Mouse (Mus musculus): ENCODE measurements around the gene Gm9970.
"Not testable (repeated sequence)": the region's sequence is repeated elsewhere in the genome, so short reads cannot be mapped to it uniquely, and the experiment has no call there.

Gm9970 gene

DNA sequence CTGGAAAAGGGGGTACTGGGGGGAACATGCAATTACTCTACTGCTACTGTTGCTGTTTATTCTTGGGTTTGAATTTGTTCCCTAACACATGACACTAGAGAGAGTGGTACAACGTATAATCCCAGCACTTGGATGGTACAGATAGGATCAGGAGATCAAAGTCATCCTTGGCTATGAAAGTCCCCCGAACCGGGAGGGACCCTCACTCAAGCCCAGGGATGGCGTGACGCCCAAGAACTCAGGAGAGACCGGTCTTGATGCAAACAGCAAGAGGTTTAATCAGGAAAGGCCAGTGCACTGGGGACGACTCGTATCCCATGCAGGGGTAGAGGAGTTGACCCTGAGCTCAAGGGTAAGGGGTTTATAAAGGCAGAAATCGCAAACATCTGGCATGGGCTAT is 18.3 kb downstream of the Gm9970 start:
- no peak for DNase-seq (ENCODE audit: low read depth, low spot score)

DNA sequence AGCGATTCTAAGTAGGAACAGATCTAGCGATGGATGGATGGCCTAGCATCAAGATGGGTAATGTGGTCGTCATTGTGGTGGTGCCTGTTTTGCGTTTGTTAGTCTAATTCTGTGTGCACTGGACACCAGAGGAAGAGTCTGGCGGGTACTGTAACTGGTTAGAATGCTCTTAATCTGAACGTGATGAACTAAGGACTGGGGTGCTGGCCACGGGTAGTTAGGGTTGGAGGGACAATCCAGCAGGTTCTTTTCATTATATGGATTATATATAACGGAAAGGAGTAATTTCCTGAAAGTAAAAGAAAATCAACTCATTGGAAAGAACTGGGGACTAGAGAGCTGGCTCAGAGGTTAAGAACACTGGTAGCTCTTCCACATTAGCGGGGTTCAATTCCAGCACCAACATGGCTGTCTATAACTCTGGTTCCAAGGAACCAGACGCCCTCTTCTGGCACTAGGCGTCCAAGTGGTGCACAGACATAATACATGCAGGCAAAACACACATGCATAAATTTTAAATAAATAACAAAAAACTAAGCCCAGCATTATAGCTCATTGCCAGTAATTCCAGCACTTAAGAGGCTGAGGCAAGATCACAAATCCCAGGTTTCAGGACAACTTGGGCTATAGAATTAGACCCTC is 19.6 kb downstream of the Gm9970 start:
- peak; percentile 53 for DNase-seq (ENCODE audit: low read depth, low spot score)

DNA sequence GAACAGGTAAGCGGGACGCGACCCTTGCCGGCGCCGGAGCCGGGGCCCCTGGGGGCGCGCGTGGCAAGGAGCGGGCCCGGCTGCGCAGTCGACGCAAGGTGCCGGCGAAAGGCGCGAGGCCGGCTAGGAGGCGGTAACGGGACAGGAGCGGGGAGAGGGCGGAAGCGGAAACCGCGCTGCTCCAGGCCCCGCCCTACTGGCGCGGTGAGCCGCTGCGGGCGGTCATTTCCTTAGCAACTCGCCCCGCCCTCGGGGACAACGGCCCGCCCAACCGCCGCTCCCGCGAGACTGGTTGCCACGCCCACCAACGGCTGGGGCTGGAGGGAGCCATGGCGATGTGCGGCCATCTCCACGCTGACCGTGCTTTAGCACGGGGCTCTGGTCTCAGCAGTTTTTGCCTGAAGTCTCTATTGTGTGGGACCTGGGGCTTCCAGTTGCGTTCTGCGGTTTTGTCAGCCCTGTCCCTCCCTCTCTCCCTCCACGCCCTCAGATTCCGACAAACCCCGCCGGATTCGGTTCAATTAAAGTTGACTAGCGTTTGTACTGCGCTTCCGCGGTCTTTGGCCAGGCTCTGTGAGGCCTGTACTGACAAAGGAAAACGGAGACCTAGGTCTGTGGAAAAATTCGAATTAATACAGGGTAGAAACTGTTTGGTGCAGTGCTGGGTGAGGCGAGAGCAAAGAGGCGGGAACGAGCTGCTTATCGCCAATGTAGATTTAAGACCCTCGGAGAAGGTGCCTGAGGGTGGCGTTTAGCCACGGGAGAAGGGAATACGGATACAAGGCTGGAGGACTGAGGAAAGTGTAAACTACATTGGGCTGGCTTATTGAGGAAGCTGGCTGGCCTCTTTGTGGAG is 20.4 kb downstream of the Gm9970 start, which contains the start of gene Ppm1g:
Ppm1g (minus strand) TSS at position 240 of the 856 bp plus-strand sequence.
- peak; percentile 98 for DNase-seq (ENCODE audit: low read depth, low spot score)

DNA sequence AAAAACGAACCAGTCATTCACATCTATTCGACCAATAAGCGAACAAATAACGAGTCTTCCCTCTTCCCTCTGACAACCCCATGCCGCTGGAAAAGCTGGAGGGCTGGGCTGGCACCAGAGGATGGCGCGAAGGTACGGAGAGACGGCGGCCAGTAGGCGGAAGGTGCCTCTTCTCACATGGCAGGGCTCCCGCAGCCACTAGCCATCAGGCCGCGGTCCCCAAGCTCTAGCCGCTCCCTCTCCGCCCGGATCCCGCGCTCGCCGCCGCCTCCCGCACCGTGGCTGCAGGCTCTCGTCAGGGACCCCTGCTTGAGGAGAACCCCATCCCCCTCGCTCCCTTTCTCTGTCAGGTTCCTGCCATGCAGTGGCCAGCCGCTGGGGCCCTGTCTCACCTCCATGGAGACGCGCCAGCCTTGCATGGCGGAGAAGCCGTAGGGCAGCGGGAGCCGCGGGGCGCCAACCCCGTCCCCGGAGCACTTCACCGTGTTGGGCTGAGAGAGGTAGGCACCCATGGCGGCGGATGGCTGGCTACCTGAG is 21.1 kb downstream of the Gm9970 start:
- DNase-seq (ENCODE audit: low read depth, low spot score), result no peak

DNA sequence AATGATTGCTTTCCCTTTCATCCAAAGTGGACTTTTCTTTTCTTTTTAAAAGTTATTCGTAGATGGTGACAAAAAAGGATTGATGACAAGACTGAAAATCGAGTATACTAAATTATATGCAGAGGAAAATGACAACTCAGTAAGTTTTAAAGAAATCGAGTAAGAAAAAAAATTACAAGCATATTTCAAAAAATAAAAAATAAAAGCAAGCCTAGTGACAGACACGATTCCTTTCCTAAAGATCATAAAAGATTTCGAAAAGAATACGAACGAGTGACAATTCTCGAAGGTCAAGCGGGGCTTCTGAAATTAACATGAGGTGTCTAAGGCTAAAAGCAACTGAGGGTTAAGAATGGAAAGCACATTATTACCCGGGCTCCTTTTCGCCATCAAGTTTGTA is 21.6 kb downstream of the Gm9970 start:
- DNase-seq (ENCODE audit: low read depth, low spot score), result no peak

DNA sequence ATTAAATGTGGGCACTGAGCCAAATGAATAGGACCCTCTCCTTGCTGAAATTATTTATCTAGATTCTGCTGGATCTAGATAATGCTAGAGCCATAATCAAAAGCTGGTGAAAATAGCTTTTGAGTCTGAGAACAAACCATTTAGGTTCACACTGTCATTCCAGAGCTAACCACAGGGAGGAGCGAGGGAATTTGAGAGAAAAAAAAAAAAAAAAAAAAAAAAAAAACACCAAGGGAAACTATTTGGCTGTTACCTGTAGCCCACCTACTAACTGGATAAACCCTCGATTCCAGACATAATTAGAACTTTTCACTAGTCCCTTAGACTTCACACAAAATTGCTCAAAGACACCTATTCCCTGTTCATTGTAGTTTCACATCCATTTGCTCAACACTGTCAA is 22.0 kb downstream of the Gm9970 start:
- DNase-seq (ENCODE audit: low read depth, low spot score), result peak; percentile 58

DNA sequence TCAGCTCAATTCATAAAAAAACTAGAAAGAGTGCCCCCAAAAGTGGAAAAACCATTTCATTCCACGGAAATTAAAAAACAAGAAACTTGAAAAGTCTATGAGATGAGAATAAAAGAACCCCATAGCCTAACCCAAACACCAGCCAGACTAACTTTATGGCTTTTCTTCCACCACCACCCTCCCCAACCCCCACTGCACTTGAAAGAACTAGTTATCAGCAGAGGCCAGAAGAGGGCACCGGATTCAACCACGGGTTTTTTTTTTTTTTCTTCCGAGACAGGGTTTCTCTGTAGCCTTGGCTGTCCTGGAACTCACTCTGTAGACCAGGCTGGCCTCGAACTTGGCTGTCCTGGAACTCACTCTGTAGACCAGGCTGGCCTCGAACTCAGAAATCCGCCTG is 22.7 kb downstream of the Gm9970 start:
- peak; percentile 71 for DNase-seq (ENCODE audit: low read depth, low spot score)

DNA sequence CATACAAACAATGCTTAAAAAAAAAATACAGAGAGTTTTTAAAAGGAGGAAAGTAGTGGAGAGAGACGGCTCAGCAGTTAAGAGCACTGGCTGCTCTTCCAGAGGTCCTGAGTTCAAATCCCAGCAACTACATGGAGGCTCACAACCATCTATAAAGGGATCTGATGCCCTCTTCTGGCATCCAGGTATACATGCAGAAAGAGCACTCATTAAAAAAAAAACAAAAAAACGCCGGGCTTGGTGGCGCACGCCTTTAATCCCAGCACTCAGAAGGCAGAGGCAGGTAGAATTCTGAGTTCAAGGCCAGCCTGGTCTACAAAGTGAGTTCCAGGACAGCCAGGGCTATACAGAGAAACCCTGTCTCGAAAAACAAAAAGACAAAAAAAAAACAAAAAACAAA is 24.5 kb downstream of the Gm9970 start:
- not testable (repeated sequence) for DNase-seq (ENCODE audit: low read depth, low spot score)

DNA sequence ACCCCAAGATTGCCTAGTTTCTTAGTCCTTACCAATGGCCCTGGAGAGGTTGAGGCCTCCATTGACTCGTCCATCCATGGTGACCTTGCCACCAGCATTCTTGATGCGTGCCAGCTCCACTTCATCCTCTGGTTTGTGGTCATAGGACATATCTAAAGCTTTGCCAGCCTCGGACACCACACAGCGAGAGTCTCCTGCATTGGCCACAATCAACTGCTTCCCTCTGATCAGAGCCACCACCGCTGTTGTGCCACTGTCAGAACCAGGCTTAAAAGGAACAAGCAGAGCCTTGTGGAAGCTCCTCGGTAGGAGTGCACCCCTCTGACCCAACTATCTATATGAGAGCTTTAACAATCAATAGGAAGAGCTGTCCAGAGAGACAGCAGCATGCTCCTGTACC is 36.6 kb downstream of the Gm9970 start:
- DNase-seq (ENCODE audit: low read depth, low spot score), result no peak

DNA sequence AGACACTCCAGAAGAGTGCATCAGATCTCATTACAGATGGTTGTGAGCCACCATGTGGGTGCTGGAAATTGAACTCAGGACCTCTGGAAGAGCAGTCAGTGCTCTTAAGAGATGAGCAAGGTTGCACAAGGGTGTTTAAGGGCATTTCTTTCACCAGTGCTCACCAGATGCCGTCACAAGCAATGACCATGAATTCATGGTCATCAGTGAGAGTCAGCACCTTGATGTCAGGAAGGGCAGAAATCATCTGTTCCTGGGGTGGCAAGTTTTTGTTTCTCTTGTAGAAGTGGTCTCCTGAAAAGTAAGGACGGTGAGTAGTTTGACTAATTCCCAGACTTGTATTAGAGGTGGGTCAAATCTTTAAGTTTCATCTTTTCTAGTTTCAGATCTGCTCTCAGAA is 37.2 kb downstream of the Gm9970 start:
- no peak for DNase-seq (ENCODE audit: low read depth, low spot score)

DNA sequence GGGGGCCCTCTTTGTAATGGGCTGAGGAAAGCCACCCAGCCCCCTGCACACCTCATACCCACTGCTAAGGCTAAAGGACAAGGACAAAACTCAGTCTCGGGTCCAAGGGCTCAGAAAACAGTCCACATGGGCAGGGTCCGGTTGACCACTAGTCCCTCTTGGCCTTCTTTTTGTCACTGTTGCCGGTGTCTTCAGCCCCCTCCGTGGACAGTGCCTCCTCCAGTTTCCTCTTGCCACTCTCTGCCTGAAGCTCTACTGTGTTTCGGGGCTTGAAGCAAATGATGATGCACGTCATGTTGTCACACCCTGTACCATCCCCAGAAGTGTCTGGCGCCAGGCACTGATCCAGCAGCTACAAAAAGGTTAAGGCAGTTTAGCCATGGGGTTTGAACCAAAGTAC is 38.1 kb downstream of the Gm9970 start:
- no peak for DNase-seq (ENCODE audit: low read depth, low spot score)

DNA sequence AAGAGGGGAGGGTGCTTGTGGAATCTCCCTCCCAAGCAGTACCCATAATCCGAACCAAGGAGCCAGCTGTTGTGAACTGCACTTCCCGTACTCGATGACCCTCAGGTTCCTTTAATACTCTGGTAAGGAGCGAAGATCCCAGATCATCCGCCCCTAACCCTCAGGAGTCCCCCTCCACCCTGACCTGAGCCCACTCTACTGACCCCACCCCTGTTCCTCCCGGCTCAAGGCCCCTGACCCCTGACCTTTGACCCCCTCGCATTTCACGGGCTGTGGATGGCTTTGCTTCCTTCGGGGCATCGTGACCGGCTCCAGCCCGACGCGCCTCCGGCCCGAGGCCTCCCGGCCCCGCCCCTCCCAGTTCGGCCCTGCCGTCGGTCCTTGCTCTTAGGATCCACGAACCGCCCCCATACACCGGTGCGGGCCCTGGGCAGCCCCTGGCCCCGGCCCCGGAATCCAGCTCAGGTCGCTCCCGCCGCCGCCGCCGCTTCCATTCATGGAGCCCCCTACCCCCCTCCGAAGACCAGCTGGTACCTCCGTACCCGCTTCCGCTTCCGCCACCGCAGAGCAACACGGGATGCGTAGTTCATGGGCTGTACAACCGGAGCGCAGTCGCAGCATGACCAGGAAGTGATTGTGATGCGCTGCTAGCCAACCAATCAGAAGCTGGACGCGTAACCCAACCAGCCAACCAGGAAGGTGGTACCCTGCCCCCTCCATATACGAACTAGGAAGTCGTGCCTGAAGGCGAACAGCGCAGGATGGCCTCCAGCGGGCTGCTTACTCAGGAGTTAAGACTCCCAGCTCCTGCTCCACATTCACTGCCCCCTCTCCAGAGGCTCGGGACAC is 39.1 kb downstream of the Gm9970 start, which contains the start of gene Zfp513:
Zfp513 (minus strand) TSS at position 562 of the 849 bp plus-strand sequence.
- peak; percentile 98 for DNase-seq (ENCODE audit: low read depth, low spot score)

DNA sequence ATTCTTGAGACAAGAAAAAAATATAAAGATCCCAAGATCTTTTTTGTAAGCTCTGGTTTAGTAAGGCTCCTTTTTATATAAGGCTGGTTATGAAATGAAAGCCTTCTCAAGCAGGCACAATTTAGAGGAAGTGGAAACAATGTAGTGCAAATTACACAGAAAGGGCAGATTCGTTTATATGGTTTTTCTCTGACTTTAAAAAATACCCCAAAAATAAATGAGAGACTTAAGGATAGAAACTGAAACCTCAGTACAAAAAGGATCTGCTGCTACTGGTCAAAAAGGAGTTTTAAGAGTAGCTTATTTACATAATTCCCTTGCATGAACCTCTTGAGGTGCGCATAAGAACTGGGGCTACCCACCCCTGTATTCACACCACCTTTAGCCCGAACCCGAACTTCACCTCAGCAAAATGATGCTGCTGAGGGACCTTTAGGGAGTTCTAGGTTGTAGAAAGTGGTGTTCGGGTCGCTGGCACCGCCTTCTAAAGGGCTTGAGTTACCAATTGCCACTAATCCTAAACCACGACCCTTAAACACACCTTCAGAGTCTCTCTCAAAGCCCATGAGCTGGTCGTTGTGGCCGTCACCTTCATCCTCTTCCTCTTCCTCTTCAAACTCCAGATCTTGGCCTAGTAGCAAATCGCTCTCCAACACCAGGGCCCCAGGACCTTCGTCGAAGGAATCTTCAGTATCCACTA is 39.8 kb downstream of the Gm9970 start:
- DNase-seq (ENCODE audit: low read depth, low spot score), result no peak

DNA sequence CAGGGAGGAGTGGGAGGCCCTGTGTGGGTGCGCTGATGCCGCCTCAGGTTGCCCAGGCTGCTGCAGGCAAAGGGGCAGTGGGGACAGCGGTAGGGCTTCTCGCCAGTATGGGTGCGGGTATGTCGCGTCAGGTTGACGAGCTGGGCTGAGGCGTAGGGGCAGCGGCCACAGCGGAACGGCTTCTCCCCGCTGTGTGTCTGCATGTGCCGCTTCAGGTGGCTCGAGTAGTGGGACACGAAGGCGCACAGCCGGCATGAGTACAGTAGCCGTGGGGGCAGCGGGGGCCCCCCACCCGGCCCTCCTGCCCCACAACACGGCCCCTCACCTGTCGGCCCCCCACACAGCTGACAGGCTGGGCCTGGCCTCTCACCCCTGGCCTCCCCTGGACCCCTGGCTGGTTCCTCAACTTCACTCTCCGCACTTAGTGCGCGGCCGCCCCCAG is 40.7 kb downstream of the Gm9970 start:
- peak; percentile 25 for DNase-seq (ENCODE audit: low read depth, low spot score)

DNA sequence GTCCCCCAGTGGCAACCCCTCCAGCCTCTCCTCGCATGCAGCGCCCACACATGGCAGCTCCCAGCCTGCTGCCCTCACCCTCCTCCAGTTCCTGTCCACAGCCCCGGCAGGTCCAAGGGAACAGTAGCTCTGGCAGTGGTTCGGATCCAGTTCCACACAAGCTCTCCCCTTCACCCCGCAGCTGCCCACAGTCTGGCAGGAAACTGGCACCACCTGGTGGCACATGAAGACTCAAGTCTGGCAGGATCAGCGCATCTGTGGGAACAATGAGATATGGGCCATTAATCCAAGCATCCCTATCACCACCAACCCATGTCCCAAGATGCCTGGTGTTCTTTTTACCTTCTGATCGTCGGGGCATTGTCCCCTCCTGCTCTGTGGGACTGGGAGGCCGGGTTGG is 41.1 kb downstream of the Gm9970 start:
- peak; percentile 22 for DNase-seq (ENCODE audit: low read depth, low spot score)

DNA sequence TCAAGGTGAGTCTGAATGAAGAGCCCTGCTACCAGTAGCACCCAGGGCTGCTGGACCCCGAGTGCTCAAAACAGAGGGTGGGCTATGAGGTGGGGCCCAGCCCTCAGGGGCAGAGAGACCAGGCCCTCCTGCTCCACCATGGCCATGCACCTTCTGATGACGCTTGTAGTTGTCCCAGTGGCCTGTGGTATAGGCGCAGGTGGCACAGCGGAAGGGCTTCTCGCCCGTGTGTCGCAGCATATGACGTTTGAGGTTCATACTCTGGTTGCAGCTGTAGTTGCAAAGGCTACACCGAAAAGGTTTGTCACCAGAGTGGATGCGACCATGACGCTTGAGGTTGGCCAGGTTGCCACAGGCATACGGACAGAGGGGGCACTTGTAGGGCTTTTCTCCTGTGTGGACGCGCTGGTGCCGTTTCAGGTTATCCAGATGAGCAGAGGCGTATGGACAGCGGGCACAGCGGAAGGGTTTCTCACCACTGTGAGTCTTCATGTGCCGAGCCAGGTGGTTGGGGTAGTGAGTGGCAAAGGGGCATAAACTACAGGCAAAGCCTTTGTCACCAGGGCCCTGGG is 41.6 kb downstream of the Gm9970 start:
- no peak for DNase-seq (ENCODE audit: low read depth, low spot score)

DNA sequence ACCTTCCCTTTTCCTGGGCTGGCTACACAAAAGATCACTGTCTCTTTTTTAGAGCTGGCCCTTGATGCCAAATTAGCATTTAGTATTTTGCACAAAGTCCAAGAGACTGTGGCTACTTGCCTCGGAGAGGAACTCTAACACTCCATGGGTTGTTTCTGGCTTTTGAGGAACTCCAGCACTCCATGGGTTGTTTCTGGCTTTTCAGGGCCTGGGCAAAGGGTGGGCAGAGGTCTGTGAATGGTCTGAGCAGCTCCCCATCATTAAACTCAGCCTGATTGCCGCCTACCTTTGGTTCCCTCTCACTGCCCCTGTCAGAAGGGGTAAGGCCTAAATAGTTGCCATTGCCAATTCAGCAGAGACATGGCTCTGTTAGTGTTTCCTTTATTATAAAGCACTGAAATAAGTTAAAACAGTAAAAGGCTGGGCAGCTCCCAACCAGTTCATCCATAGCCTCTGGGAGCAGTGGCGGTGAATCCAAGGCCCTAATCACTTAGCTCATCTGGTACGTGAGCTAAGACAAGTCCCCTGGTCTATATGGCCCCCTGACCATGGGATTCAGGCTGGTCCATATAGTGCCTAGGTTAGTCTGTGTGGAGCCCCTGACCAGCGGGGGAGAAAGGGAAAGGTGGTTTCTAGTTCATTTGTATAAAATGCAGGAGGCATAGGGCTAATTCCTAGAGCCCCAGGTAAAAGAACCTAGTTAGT is 42.3 kb downstream of the Gm9970 start:
- no peak for DNase-seq (ENCODE audit: low read depth, low spot score)

DNA sequence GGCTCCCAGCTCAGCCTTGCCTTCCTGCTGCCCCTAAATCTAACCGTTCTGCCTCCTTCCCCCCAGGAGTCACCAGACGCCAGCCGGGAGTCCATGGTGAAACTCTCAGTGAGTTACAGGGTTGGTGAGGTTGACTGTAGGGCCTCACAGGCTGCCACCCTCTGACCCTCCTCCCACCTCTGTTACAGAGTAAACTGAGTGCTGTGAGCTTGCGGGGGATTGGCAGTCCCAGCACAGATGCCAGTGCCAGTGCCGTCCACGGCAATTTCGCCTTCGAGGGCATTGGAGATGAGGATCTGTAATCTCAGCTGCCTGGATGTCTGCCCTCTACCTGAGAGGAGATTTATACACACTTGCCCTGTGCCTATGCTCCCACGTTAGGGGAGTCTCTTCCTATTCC is 42.9 kb downstream of the Gm9970 start:
- DNase-seq (ENCODE audit: low read depth, low spot score), result no peak

DNA sequence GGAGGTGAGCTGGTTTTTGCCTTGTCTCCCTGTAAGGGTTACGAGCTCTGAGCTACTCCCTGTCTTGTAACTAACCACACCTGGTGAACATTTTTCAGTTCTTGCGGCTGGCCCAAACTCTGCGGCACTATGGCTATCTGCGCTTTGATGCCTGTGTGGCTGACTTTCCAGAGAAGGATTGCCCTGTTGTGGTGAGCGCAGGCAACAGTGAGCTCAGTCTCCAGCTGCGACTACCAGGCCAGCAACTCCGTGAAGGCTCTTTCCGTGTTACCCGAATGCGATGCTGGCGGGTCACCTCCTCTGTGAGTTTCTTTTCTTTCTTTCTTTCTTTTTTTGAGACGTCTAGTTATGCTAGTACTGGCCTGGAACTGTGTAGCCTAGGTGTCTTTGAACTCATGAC is 44.0 kb downstream of the Gm9970 start:
- no peak for DNase-seq (ENCODE audit: low read depth, low spot score)

DNA sequence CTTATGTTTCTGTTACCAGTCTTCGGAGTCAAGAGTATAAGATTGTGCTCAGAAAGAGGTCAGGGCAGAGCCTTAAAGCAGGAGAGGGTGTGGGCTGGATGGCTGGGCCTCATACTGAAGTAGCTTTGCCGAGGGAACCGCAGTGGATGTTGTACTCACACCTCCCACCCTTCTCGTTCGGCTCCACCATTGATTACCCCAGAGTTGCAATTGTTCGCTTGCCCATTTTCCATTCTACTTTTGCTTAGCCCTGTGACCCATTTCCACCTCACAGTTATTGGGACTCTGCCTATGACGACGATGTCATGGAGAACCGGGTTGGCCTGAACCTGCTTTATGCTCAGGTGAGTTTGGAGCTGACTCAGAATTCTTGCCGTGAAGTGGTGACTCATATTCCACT is 44.8 kb downstream of the Gm9970 start:
- DNase-seq (ENCODE audit: low read depth, low spot score), result no peak
